Mouse (Mus musculus) spleen, adult 2 months (tissue): ENCODE results near the gene Map4.

Experiments
- CTCF ChIP-seq: fragments of 200-500 bp; IDR thresholded peaks from 2 replicates; pipeline ENCODE4 v1.5.1; 2011; ENCODE audit warnings: mild to moderate bottlenecking, inconsistent platforms; ENCODE audit not compliant: insufficient read depth, insufficient read length, insufficient replicate concordance; ENCODE audit errors: extremely low read depth
- POLR2A ChIP-seq: fragments of 200-500 bp; IDR thresholded peaks from 2 replicates; pipeline ENCODE4 v1.6.1; 2011; ENCODE audit warnings: low read depth, low read length, inconsistent platforms

DNA sequence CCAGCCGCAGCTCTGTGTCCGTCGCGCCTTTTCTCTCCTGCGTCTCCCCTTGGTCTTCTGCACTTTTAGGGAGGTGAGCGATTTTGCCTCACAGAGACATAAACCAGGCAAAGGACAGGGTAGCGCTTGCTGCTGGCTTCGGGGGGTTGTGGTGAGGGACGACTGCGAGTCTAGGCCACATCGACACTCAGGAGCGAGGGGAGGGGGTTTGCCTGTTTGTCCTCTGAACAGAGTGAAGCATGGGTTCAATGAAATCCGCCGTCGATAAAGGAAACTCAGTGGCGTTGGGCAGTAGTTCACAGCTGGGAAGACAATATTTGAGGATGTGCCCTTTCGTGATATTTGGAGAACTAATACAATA lies 186.5 kb downstream of the Map4 start, which contains the start of gene Dhx30:
- TF ChIP-seq CTCF: no peak
- no peak for TF ChIP-seq POLR2A
